Mouse (Mus musculus) bone marrow macrophage, adult 2 months (primary cell): ENCODE measurements around the gene Il12a.

Experiments used
- CTCF ChIP-seq: IDR thresholded peaks from 2 replicates; pipeline ENCODE4 v1.5.1; 2012; ENCODE audit warnings: low read depth, mild to moderate bottlenecking, low read length, moderate library complexity
- POLR2A ChIP-seq: IDR thresholded peaks from 2 replicates; pipeline ENCODE4 v1.6.1; 2012; ENCODE audit warnings: mild to moderate bottlenecking, low read depth, low read length, borderline replicate concordance

DNA sequence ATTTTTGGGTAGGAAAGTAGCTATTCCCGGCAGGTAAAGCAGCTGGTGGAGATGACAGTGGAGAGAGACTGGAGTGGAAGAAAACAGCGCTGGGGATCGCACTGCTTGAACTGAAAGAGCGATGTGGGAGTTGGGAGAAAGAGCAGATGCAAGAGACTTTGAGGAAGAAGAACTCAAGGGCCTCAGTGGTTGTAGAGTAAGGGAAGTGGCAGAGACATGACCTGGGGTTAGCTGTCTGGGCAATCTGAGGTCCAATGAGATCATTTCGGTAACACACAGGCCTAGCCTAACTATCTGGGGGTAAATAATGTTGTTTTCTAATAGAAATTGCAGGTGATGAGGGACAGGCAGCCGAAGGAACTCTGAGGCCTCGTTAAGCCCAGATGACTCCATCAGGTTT is 24.1 kb upstream of the Il12a start:
- TF ChIP-seq CTCF = no peak
- no peak for TF ChIP-seq POLR2A
